Mouse (Mus musculus) stomach, embryonic 16.5 days (tissue): ENCODE measurements around the gene Krtap4-9. TPM values are rescaled to one million over a fixed set of nuclear protein-coding genes. Genes with fewer than 3 reads are reported as not detected.
"Not testable (repeated sequence)": the region's sequence is repeated elsewhere in the genome, so short reads cannot be mapped to it uniquely, and the experiment has no call there.

ENCODE experiments used
- ATAC-seq: fragments of 200-750 bp; cut with Nextera tagmentation; 2 replicates; pipeline ENCODE4 v1.8.0; 2017; ENCODE audit warnings: moderate number of reproducible peaks, moderate TSS enrichment; ENCODE audit not compliant: insufficient read depth, low FRiP score
- H3K27ac ChIP-seq: fragments of 300-500 bp; sonication (generic); 2 replicates; pipeline ENCODE4 v1.5.1; 2014; ENCODE audit warnings: low read length
- H3K27me3 ChIP-seq: fragments of 300-500 bp; sonication (generic); 2 replicates; pipeline ENCODE4 v1.6.1; 2014; ENCODE audit warnings: low read length, control low read depth, mixed read lengths; ENCODE audit not compliant: control insufficient read depth, insufficient read depth
- H3K36me3 ChIP-seq: fragments of 300-500 bp; sonication (generic); 2 replicates; pipeline ENCODE4 v1.6.1; 2014; ENCODE audit warnings: low read length; ENCODE audit not compliant: control insufficient read depth, insufficient read depth
- H3K4me1 ChIP-seq: fragments of 300-500 bp; sonication (generic); 2 replicates; pipeline ENCODE4 v1.6.1; 2014; ENCODE audit warnings: low read length, control low read depth, mixed read lengths; ENCODE audit not compliant: control insufficient read depth, insufficient read depth
- H3K4me2 ChIP-seq: fragments of 300-500 bp; sonication (generic); 2 replicates; pipeline ENCODE4 v1.6.1; 2014; ENCODE audit warnings: low read depth, low read length, mixed read lengths
- H3K4me3 ChIP-seq: fragments of 300-500 bp; sonication (generic); replicated peaks from 2 replicates; pipeline ENCODE4 v1.5.1; 2014; ENCODE audit warnings: mild to moderate bottlenecking, low read length
- H3K9ac ChIP-seq: fragments of 300-500 bp; sonication (generic); 2 replicates; pipeline ENCODE4 v1.6.1; 2014; ENCODE audit warnings: low read length
- H3K9me3 ChIP-seq: fragments of 300-500 bp; sonication (generic); replicated peaks from 2 replicates; pipeline ENCODE4 v1.6.1; 2016; ENCODE audit warnings: low read length, control low read depth; ENCODE audit not compliant: control insufficient read depth
- WGBS: fragments of 180-500 bp; shearing (Covaris S2); extraction: QIAGEN DNeasy Blood & Tissue Kit; methylation state at CpG from one replicate; pipeline ENCODE4 v1.1.7; 2014; 5-methylcytosine and 5-hydroxymethylcytosine counted together
- polyA plus RNA-seq: library from polyadenylated mRNA; unstranded; fragments of >200 nt; fragmentation: Nextera tagmentation; extraction: Ambion mirVana; gene quantifications from 2 replicates; pipeline ENCODE4 v1.2.1, GENCODE M21; 2015

The Krtap4-9 gene
- polyA plus RNA-seq, 1 experiment from 2014 or later: not detected

DNA sequence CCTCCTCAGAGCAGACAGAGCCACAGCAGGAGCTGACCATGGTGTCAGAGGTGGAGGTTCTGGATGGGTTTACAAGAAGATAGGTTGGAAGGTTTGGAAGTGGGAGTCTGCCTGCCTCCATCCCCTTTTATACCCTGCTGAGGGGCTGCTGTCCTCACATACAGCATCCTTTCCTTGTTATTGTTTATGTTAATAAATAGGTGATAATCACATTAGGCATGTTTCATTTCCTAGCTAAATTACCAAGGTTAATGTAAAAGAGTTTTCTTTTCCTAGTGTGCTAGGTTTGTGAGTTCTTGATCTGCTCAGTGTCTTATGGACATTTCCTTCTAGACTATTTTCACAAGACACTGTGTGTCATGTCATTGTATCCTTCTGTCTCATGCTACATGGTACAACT, 24.8 kb downstream of the Krtap4-9 start, which contains the start of gene Krtap4-13:
Gene Krtap4-13 (minus strand): TSS at position 101 of the 400 bp plus-strand sequence.
- not testable (repeated sequence) for H3K36me3 ChIP-seq, H3K27ac ChIP-seq, ATAC-seq, H3K4me2 ChIP-seq, H3K27me3 ChIP-seq, H3K4me1 ChIP-seq, H3K9me3 ChIP-seq, H3K9ac ChIP-seq, H3K4me3 ChIP-seq

- 86% methylated on average over 2 of the region's 2 CpGs for WGBS
- not testable (repeated sequence) for H3K27me3 ChIP-seq, H3K4me3 ChIP-seq, H3K27ac ChIP-seq, H3K36me3 ChIP-seq, H3K4me2 ChIP-seq, ATAC-seq, H3K9ac ChIP-seq, H3K9me3 ChIP-seq, H3K4me1 ChIP-seq
These were observed 30.6 kb downstream of the Krtap4-9 start, which contains the start of gene Gm11564 for GRCm38 (mm10) chr11:99815566-99815965. Gm11564 (minus strand) TSS chr11:99815666.

Other genes with a start within 250 kb of the Krtap4-9 start
- not detected in 2 replicates for gene Krt40, start 242.0 kb upstream of the Krtap4-9 start, polyA plus RNA-seq
- not detected in 2 replicates for gene Krtap3-3, start 234.3 kb upstream of the Krtap4-9 start, polyA plus RNA-seq
- gene Krtap3-2, start 228.3 kb upstream of the Krtap4-9 start, polyA plus RNA-seq: not detected in 2 replicates
- gene Gm11939, start 225.7 kb upstream of the Krtap4-9 start, polyA plus RNA-seq: not detected in 2 replicates
- not detected in 2 replicates for gene Krtap3-1, start 218.6 kb upstream of the Krtap4-9 start, polyA plus RNA-seq
- not detected in 2 replicates for gene Krtap1-5, start 204.2 kb upstream of the Krtap4-9 start, polyA plus RNA-seq
- gene Krtap1-4, start 201.5 kb upstream of the Krtap4-9 start, polyA plus RNA-seq: not detected in 2 replicates
- not detected in 2 replicates for gene Krtap1-3, start 193.9 kb upstream of the Krtap4-9 start, polyA plus RNA-seq
- gene Krtap9-3, start 187.1 kb upstream of the Krtap4-9 start, polyA plus RNA-seq: not detected in 2 replicates
- not detected in 2 replicates for gene Gm11938, start 181.9 kb upstream of the Krtap4-9 start, polyA plus RNA-seq
- not detected in 2 replicates for gene Gm11937, start 175.0 kb upstream of the Krtap4-9 start, polyA plus RNA-seq
- gene Krtap2-4, start 170.4 kb upstream of the Krtap4-9 start, polyA plus RNA-seq: not detected in 2 replicates
- not detected in 2 replicates for gene Gm11562, start 164.8 kb upstream of the Krtap4-9 start, polyA plus RNA-seq
- gene Krtap4-1, start 157.0 kb upstream of the Krtap4-9 start, polyA plus RNA-seq: not detected in 2 replicates
- gene Krtap4-2, start 150.1 kb upstream of the Krtap4-9 start, polyA plus RNA-seq: not detected in 2 replicates
- gene Krtap4-7, start 141.1 kb upstream of the Krtap4-9 start, polyA plus RNA-seq: not detected in 2 replicates
- not detected in 2 replicates for gene Gm11555, start 135.0 kb upstream of the Krtap4-9 start, polyA plus RNA-seq
- not detected in 2 replicates for gene Gm11563, start 126.2 kb upstream of the Krtap4-9 start, polyA plus RNA-seq
- gene Krtap4-6, start 119.2 kb upstream of the Krtap4-9 start, polyA plus RNA-seq: not detected in 2 replicates
- gene Gm14190, start 94.5 kb upstream of the Krtap4-9 start, polyA plus RNA-seq: not detected in 2 replicates
- gene Gm14180, start 50.9 kb upstream of the Krtap4-9 start, polyA plus RNA-seq: not detected in 2 replicates
- not detected in 2 replicates for gene Gm11595, start 12.3 kb upstream of the Krtap4-9 start, polyA plus RNA-seq
- gene Krtap4-8, start 4.5 kb upstream of the Krtap4-9 start, polyA plus RNA-seq: not detected in 2 replicates
- not detected in 2 replicates for gene Gm11596, start 8.3 kb downstream of the Krtap4-9 start, polyA plus RNA-seq
- gene Gm11569, start 13.7 kb downstream of the Krtap4-9 start, polyA plus RNA-seq: not detected in 2 replicates
- not detected in 2 replicates for gene Gm11554, start 19.2 kb downstream of the Krtap4-9 start, polyA plus RNA-seq
- not detected in 2 replicates for gene Krtap4-13, start 24.7 kb downstream of the Krtap4-9 start, polyA plus RNA-seq
- gene Gm11564, start 30.5 kb downstream of the Krtap4-9 start, polyA plus RNA-seq: not detected in 2 replicates
- gene 2300003K06Rik, start 52.9 kb downstream of the Krtap4-9 start, polyA plus RNA-seq: not detected in 2 replicates
- gene Krtap4-16, start 66.4 kb downstream of the Krtap4-9 start, polyA plus RNA-seq: not detected in 2 replicates
- gene Gm11568, start 72.7 kb downstream of the Krtap4-9 start, polyA plus RNA-seq: not detected in 2 replicates
- gene Gm11559, start 79.3 kb downstream of the Krtap4-9 start, polyA plus RNA-seq: not detected in 2 replicates
- not detected in 2 replicates for gene Krtap9-1, start 88.2 kb downstream of the Krtap4-9 start, polyA plus RNA-seq
- gene Gm11567, start 94.0 kb downstream of the Krtap4-9 start, polyA plus RNA-seq: not detected in 2 replicates
- not detected in 2 replicates for gene Krtap31-1, start 122.7 kb downstream of the Krtap4-9 start, polyA plus RNA-seq
- gene Gm11565, start 129.6 kb downstream of the Krtap4-9 start, polyA plus RNA-seq: not detected in 2 replicates
- gene Krtap31-2, start 151.1 kb downstream of the Krtap4-9 start, polyA plus RNA-seq: not detected in 2 replicates
- not detected in 2 replicates for gene Krtap9-5, start 163.3 kb downstream of the Krtap4-9 start, polyA plus RNA-seq
- not detected in 2 replicates for gene Krtap29-1, start 193.9 kb downstream of the Krtap4-9 start, polyA plus RNA-seq
- not detected in 2 replicates for gene Krtap16-1, start 201.4 kb downstream of the Krtap4-9 start, polyA plus RNA-seq
- not detected in 2 replicates for gene Krtap17-1, start 208.8 kb downstream of the Krtap4-9 start, polyA plus RNA-seq
- 0.23 and 0.34 TPM in 2 replicates for gene Krt33a, start 231.0 kb downstream of the Krtap4-9 start, polyA plus RNA-seq
- gene Krt33b, start 244.7 kb downstream of the Krtap4-9 start, polyA plus RNA-seq: 0.30 TPM in 1 of 2 replicates, not detected in the other